8 mouse cellular contexts compared by ENCODE assay signal in genomic region chr9:33080774-33081173, GRCm38 (mm10).
DNase-seq lines count a peak whose midpoint lies in the region; ATAC-seq and TF ChIP-seq lines count a peak whose summit lies in the region.

No protein-coding gene starts in this region.

- peak; percentile 24; the same call in 1 of the 2 replicates for TF ChIP-seq CTCF in kidney, adult 2 months (conservative IDR thresholded peaks at IDR 0.05; ENCODE audit: insufficient read depth, insufficient read length, low read depth, low read length)

- WGBS in kidney, adult 2 months, result 40% methylated on average over 6 of the region's 6 CpGs
- 25% methylated on average over 6 of the region's 6 CpGs for WGBS in kidney, embryonic 16.5 days
- WGBS in limb, embryonic 12.5 days, result 20% methylated on average over 6 of the region's 6 CpGs
- WGBS in forebrain, embryonic 10.5 days, result 72% methylated on average over 6 of the region's 6 CpGs
- WGBS in forebrain, embryonic 15.5 days, result 72% methylated on average over 6 of the region's 6 CpGs

- H3K4me3 ChIP-seq in kidney, adult 2 months (ENCODE audit: insufficient read depth, low read depth, low read length), result no peak overlapping the region
- no peak overlapping the region for H3K4me3 ChIP-seq in kidney, embryonic 16.5 days (ENCODE audit: low read length)
- H3K4me3 ChIP-seq in limb, embryonic 12.5 days (replicated peaks), result no peak overlapping the region
- no peak overlapping the region for H3K4me3 ChIP-seq in forebrain, embryonic 10.5 days
- H3K4me3 ChIP-seq in forebrain, embryonic 15.5 days, result no peak overlapping the region

- H3K27ac ChIP-seq in kidney, adult 2 months (ENCODE audit: insufficient read depth, low read depth, low read length), result no peak overlapping the region
- H3K27ac ChIP-seq in kidney, embryonic 16.5 days (ENCODE audit: low read length), result no peak overlapping the region
- H3K27ac ChIP-seq in limb, embryonic 12.5 days, result no peak overlapping the region
- no peak overlapping the region for H3K27ac ChIP-seq in forebrain, embryonic 10.5 days
- no peak overlapping the region for H3K27ac ChIP-seq in forebrain, embryonic 15.5 days (replicated peaks)

- H3K36me3 ChIP-seq in kidney, adult 2 months (ENCODE audit: control insufficient read depth, insufficient read depth, low read length), result no peaks in the 10 kb centered on the region
- no peaks in the 10 kb centered on the region for H3K36me3 ChIP-seq in kidney, embryonic 16.5 days (ENCODE audit: insufficient read depth, low read length)
- H3K36me3 ChIP-seq in limb, embryonic 12.5 days, result no peaks in the 10 kb centered on the region
- no peaks in the 10 kb centered on the region for H3K36me3 ChIP-seq in forebrain, embryonic 10.5 days (replicated peaks)
- no peaks in the 10 kb centered on the region for H3K36me3 ChIP-seq in forebrain, embryonic 15.5 days

- H3K4me2 ChIP-seq in kidney, embryonic 16.5 days (replicated peaks; ENCODE audit: low read depth, low read length), result no peak overlapping the region
- peak overlapping the region; percentile 35; the same call in 1 of the 2 replicates for H3K4me2 ChIP-seq in limb, embryonic 12.5 days
- no peak overlapping the region for H3K4me2 ChIP-seq in forebrain, embryonic 15.5 days (replicated peaks)

- H3K4me1 ChIP-seq in kidney, adult 2 months (ENCODE audit: control insufficient read depth, insufficient read depth, low read length), result 0 out of 2 replicates have a peak, but pooled peaks cover 7% of the 10 kb centered on the region
- peaks cover 4% of the 10 kb centered on the region; the same call in 1 of the 2 replicates for H3K4me1 ChIP-seq in kidney, embryonic 16.5 days (ENCODE audit: insufficient read depth, low read length)
- peaks cover 10% of the 10 kb centered on the region for H3K4me1 ChIP-seq in limb, embryonic 12.5 days (replicated peaks)
- H3K4me1 ChIP-seq in forebrain, embryonic 10.5 days, result peaks cover 13% of the 10 kb centered on the region
- no peaks in the 10 kb centered on the region for H3K4me1 ChIP-seq in forebrain, embryonic 15.5 days

- DNase-seq in kidney, adult 2 months, result peak; percentile 67
- DNase-seq in brain, embryonic 18.5 days (ENCODE audit: low read depth, low spot score), result peak; percentile 36
- DNase-seq in heart, adult 9 months (ENCODE audit: low spot score in 2 of 2), result peak; percentile 32 to 38
- no peak for DNase-seq in natural killer cell, adult 2 months (ENCODE audit: low spot score in 2 of 2)
- no peak for DNase-seq in forebrain, embryonic 10.5 days (ENCODE audit: extremely low spot score, low spot score)

- H3K27me3 ChIP-seq in kidney, adult 2 months (replicated peaks; ENCODE audit: control insufficient read depth, insufficient read depth, low read length), result no peaks in the 10 kb centered on the region
- H3K27me3 ChIP-seq in kidney, embryonic 16.5 days (ENCODE audit: insufficient read depth, low read length), result no peaks in the 10 kb centered on the region
- no peaks in the 10 kb centered on the region for H3K27me3 ChIP-seq in limb, embryonic 12.5 days
- no peaks in the 10 kb centered on the region for H3K27me3 ChIP-seq in forebrain, embryonic 10.5 days (ENCODE audit: poor library complexity, severe bottlenecking)
- H3K27me3 ChIP-seq in forebrain, embryonic 15.5 days, result no peaks in the 10 kb centered on the region

- no peak for TF ChIP-seq POLR2A in kidney, adult 2 months (IDR thresholded peaks at IDR 0.05; ENCODE audit: low read depth, low read length)

- no peak for ATAC-seq in kidney, embryonic 16.5 days (ENCODE audit: low FRiP score, low TSS enrichment)
- peak; percentile 52; the same call in 1 of the 2 replicates for ATAC-seq in limb, embryonic 12.5 days (ENCODE audit: insufficient number of reproducible peaks, insufficient read depth, low FRiP score, low TSS enrichment, low read depth)
- ATAC-seq in forebrain, embryonic 15.5 days (replicated peaks), result no peak

- no peak overlapping the region for H3K9ac ChIP-seq in kidney, embryonic 16.5 days (replicated peaks; ENCODE audit: low read length)
- H3K9ac ChIP-seq in limb, embryonic 12.5 days (replicated peaks), result no peak overlapping the region
- H3K9ac ChIP-seq in forebrain, embryonic 15.5 days (replicated peaks), result no peak overlapping the region

- no peaks in the 10 kb centered on the region for H3K9me3 ChIP-seq in kidney, embryonic 16.5 days (ENCODE audit: low read length)
- H3K9me3 ChIP-seq in limb, embryonic 12.5 days, result no peaks in the 10 kb centered on the region
- no peaks in the 10 kb centered on the region for H3K9me3 ChIP-seq in forebrain, embryonic 10.5 days
- H3K9me3 ChIP-seq in forebrain, embryonic 15.5 days, result no peaks in the 10 kb centered on the region

Comparison
In these comparisons a context has a peak if more than half of its experiments do, and no peak if none do; other contexts are left out.
1. DNase-seq: peak in kidney, adult 2 months (single experiment), brain, embryonic 18.5 days (single experiment) and heart, adult 9 months (2 of 2); none in natural killer cell, adult 2 months (0 of 2) and forebrain, embryonic 10.5 days (single experiment).